Mouse (Mus musculus): ENCODE results near the gene Afmid. TPM values are rescaled to one million over a fixed set of nuclear protein-coding genes. Genes with fewer than 3 reads are reported as not detected.
A peak's percentile ranks its signal among the peaks of the same experiment; 100 is the strongest.

Gene Afmid
- polyA plus RNA-seq, 1 experiment from 2014 or later: 6.9 TPM

GRCm38 (mm10) chr11:117843434-117843833 is 17.7 kb downstream of the Afmid start:
- no peaks in the 10 kb centered on the region for H3K27me3 ChIP-seq
- H3K27ac ChIP-seq (replicated peaks): no peak overlapping the region
- H3K4me2 ChIP-seq: no peak overlapping the region
- 85% methylated on average over 2 of the region's 2 CpGs for WGBS
- no peak overlapping the region for H3K9ac ChIP-seq
- H3K4me1 ChIP-seq (replicated peaks): peaks cover 7% of the 10 kb centered on the region
- H3K36me3 ChIP-seq: no peaks in the 10 kb centered on the region
- no peak overlapping the region for H3K4me3 ChIP-seq
- ATAC-seq (ENCODE audit: low FRiP score, low read depth): no peak
- H3K9me3 ChIP-seq: no peaks in the 10 kb centered on the region

GRCm38 (mm10) chr11:117844997-117845396 is 19.3 kb downstream of the Afmid start:
- H3K27ac ChIP-seq (replicated peaks): no peak overlapping the region
- no peak overlapping the region for H3K4me3 ChIP-seq
- no peaks in the 10 kb centered on the region for H3K27me3 ChIP-seq
- H3K9me3 ChIP-seq: no peaks in the 10 kb centered on the region
- peaks cover 18% of the 10 kb centered on the region for H3K4me1 ChIP-seq (replicated peaks)
- WGBS: 88% methylated on average over 2 of the region's 2 CpGs
- ATAC-seq (ENCODE audit: low FRiP score, low read depth): no peak
- no peak overlapping the region for H3K9ac ChIP-seq
- no peaks in the 10 kb centered on the region for H3K36me3 ChIP-seq
- H3K4me2 ChIP-seq: no peak overlapping the region

GRCm38 (mm10) chr11:117845651-117846050 is 19.9 kb downstream of the Afmid start:
- Histone ChIP-seq H3K4me3 (no peak overlapping the region), H3K4me2 (no peak overlapping the region), H3K9me3 (no peaks in the 10 kb centered on the region), H3K9ac (no peak overlapping the region), H3K36me3 (no peaks in the 10 kb centered on the region), H3K4me1 (replicated peaks) (peaks cover 18% of the 10 kb centered on the region), H3K27me3 (no peaks in the 10 kb centered on the region), H3K27ac (replicated peaks) (no peak overlapping the region)
- ATAC-seq (ENCODE audit: low FRiP score, low read depth): no peak
- WGBS: 83% methylated on average over 2 of the region's 2 CpGs

- H3K4me3 ChIP-seq: no peak overlapping the region
- no peaks in the 10 kb centered on the region for H3K9me3 ChIP-seq
- H3K4me1 ChIP-seq (replicated peaks): peaks cover 18% of the 10 kb centered on the region
- H3K4me2 ChIP-seq: no peak overlapping the region
- H3K27ac ChIP-seq (replicated peaks): no peak overlapping the region
- WGBS: 49% methylated on average over 5 of the region's 5 CpGs
- no peak for ATAC-seq (ENCODE audit: low FRiP score, low read depth)
- no peaks in the 10 kb centered on the region for H3K36me3 ChIP-seq
- no peak overlapping the region for H3K9ac ChIP-seq
- H3K27me3 ChIP-seq: no peaks in the 10 kb centered on the region
Measured at GRCm38 (mm10) chr11:117846640-117847039, 20.9 kb downstream of the Afmid start.

DNA sequence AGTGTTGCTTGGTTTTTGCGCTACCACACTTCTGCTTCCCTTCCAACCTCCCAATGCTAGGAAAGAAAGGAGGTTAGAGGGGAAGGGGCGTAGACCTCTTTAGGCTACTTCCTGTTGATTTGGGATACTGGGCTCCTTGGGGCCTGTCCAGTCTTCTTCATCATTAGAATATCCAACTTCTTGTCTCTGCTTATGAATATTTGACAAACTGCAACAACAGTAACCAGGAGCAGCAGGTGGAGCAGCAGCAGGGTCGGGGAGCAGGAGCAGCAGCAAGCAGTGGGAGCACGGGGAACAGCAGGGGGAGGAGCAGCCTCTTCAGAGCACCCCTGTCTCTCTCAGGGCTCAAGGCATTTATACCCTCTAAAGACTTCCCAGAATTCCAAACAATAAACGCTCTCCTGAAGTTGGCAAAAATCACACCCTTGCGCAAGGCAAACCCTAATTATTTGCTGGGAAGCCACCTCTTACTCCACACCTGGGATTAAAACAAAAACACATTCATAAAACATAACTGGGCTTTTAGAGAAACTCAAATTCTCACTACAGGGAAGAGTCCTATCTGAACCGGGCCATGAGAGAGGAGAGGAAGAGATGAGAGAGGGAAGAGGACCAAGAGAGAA is 22.0 kb downstream of the Afmid start:
- peak overlapping the region; percentile 87 for H3K9ac ChIP-seq
- peak overlapping the region; percentile 98 for H3K27ac ChIP-seq (replicated peaks)
- no peak overlapping the region for H3K4me3 ChIP-seq
- no peaks in the 10 kb centered on the region for H3K9me3 ChIP-seq
- H3K27me3 ChIP-seq: no peaks in the 10 kb centered on the region
- 83% methylated on average over 7 of the region's 7 CpGs for WGBS
- peak overlapping the region; percentile 79 for H3K4me2 ChIP-seq
- H3K36me3 ChIP-seq: no peaks in the 10 kb centered on the region
- peaks cover 18% of the 10 kb centered on the region for H3K4me1 ChIP-seq (replicated peaks)
- ATAC-seq (ENCODE audit: low FRiP score, low read depth): no peak

DNA sequence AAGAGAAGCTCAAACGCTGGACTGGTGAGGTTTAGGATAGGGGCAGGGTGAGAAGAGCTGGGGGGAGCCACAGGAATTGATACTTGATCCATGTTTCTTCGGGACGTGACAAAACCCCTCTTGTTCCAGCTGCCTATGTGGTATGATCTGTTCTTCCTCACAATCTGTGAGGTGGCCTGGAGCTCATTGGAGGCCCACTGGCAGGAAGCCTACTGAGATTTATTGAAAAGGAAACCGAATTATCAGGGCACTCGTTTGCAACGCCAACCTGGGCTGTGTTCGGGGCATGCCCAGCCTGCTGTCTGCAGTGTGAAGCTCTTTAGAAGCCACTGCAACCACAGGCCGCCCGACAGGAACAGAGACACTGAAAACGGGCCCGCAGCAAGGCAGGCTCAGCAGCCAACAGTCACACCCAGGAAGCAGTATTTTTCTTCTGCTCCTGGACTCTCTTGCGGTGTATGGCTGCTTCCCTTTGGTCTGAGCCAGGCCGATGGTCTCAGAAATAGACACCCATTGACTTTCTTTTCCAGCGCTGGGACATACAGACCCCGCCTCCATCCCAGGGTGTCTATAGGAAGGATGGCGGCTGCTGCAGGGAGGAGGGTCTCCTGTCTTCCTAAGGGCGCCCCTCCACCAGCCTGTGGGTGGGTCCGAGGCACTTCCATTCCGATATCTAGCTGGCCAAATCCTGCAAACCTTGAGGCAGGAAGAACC is 22.7 kb downstream of the Afmid start:
- Histone ChIP-seq H3K27ac (replicated peaks) (peak overlapping the region; percentile 98), H3K4me1 (replicated peaks) (peaks cover 18% of the 10 kb centered on the region), H3K4me2 (peak overlapping the region; percentile 79), H3K9me3 (no peaks in the 10 kb centered on the region), H3K36me3 (no peaks in the 10 kb centered on the region), H3K9ac (peak overlapping the region; percentile 87), H3K4me3 (peak overlapping the region; percentile 78), H3K27me3 (no peaks in the 10 kb centered on the region)
- peak; percentile 90 for ATAC-seq (ENCODE audit: low FRiP score, low read depth)
- 13% methylated on average over 19 of the region's 19 CpGs for WGBS

DNA sequence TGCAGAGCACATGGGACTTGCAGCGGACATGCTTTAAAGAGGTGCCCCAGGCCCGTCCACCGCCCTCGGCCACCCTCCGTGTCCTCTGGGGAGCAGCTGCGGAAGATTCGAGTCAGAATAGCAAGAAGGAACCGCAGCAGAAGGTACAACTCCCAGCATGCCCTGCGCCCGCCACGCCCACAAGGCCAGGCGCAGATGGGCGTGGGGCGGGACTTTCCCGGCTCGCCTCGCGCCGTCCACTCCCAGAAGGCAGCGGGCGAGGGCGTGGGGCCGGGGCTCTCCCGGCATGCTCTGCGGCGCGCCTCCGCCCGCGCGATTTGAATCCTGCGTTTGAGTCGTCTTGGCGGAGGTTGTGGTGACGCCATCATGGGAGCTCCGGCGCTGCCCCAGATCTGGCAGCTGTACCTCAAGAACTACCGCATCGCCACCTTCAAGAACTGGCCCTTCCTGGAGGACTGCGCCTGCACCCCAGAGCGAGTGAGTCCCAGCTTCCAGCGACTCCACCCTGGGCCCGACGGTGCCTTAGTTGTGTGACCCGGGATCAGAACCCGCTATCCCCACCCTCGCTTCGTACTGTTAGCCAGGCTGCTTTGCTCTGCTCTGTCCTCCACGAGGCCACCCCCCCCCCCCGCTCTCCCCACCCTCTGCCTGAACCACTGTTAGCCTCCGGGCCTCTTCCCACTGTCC is 23.4 kb downstream of the Afmid start, which contains the start of gene Birc5:
Birc5 (plus strand) TSS at position 267 of the 687 bp plus-strand sequence.
- no peaks in the 10 kb centered on the region for H3K27me3 ChIP-seq
- H3K4me2 ChIP-seq: peak within 1 kb of the TSS; percentile 79
- H3K9me3 ChIP-seq: no peaks in the 10 kb centered on the region
- H3K4me1 ChIP-seq (replicated peaks): peaks cover 18% of the 10 kb centered on the region
- H3K36me3 ChIP-seq: no peaks in the 10 kb centered on the region
- peak within 1 kb of the TSS; percentile 78 for H3K4me3 ChIP-seq
- peak within 1 kb of the TSS; percentile 98 for H3K27ac ChIP-seq (replicated peaks)
- peak; percentile 95 for ATAC-seq (ENCODE audit: low FRiP score, low read depth)
- H3K9ac ChIP-seq: peak within 1 kb of the TSS; percentile 87
- under 1% methylated on average over 51 of the region's 51 CpGs for WGBS

DNA sequence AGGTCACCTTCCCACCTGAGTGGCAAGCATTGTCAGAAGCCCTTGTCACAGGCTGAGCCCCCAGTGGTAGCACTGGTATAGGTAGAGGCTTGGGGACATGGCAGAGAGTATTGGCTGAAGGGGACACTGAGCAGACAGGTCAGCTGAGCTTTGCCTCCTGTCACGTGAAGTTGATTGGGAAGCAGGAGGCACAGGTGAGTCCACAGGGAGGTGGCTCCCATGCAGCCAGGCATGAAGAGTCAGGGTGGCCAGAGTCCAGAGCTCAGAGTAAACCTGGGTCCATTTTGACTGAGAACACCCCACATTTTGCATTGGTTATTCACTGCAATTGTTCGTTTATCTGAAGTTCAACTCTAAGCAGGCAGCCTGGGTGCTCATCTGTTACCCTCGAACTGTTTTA is 27.2 kb downstream of the Afmid start:
- H3K27ac ChIP-seq (replicated peaks): no peak overlapping the region
- no peaks in the 10 kb centered on the region for H3K36me3 ChIP-seq
- no peak overlapping the region for H3K9ac ChIP-seq
- H3K4me2 ChIP-seq: no peak overlapping the region
- no peaks in the 10 kb centered on the region for H3K9me3 ChIP-seq
- ATAC-seq (ENCODE audit: low FRiP score, low read depth): no peak
- H3K4me1 ChIP-seq (replicated peaks): peaks cover 16% of the 10 kb centered on the region
- H3K4me3 ChIP-seq: no peak overlapping the region
- no peaks in the 10 kb centered on the region for H3K27me3 ChIP-seq
- 94% methylated on average over 3 of the region's 3 CpGs for WGBS

DNA sequence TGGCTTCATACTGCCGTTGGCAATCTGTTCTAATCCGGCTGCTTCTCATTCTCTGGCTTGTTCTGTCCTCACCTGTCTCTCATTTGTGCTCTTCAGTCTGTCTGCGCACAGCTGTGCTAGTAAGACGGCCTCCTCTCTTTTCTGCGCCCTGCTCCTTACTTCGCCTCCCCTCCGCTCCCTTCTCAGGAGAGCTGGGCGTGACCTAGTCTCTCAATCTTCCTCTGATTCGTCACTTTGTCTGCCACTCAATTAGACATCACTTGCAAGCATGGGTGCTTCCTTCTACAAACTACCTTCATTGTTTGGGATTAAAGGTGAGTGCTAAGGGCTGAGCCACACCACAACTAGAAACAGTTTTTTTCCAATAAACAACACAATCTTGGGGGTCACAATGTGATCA is 28.5 kb downstream of the Afmid start:
- no peaks in the 10 kb centered on the region for H3K9me3 ChIP-seq
- H3K4me3 ChIP-seq: no peak overlapping the region
- ATAC-seq (ENCODE audit: low FRiP score, low read depth): no peak
- H3K4me2 ChIP-seq: no peak overlapping the region
- H3K27me3 ChIP-seq: peaks cover 3% of the 10 kb centered on the region; the same call in 1 of the 2 replicates
- peaks cover 8% of the 10 kb centered on the region for H3K4me1 ChIP-seq (replicated peaks)
- no peak overlapping the region for H3K9ac ChIP-seq
- H3K36me3 ChIP-seq: no peaks in the 10 kb centered on the region
- H3K27ac ChIP-seq (replicated peaks): no peak overlapping the region
- WGBS: 94% methylated on average over 9 of the region's 9 CpGs

GRCm38 (mm10) chr11:117855360-117855759 is 29.6 kb downstream of the Afmid start:
- Histone ChIP-seq H3K27me3 (peaks cover 12% of the 10 kb centered on the region), H3K27ac (replicated peaks) (no peak overlapping the region), H3K4me3 (no peak overlapping the region), H3K4me1 (replicated peaks) (peaks cover 4% of the 10 kb centered on the region; the same call in 1 of the 2 replicates), H3K9me3 (no peaks in the 10 kb centered on the region), H3K36me3 (no peaks in the 10 kb centered on the region), H3K4me2 (no peak overlapping the region), H3K9ac (no peak overlapping the region)
- no peak for ATAC-seq (ENCODE audit: low FRiP score, low read depth)
- 93% methylated on average over 5 of the region's 5 CpGs for WGBS

- Histone ChIP-seq H3K9ac (no peak overlapping the region), H3K4me1 (replicated peaks) (peaks cover 8% of the 10 kb centered on the region; the same call in 1 of the 2 replicates), H3K9me3 (no peaks in the 10 kb centered on the region), H3K27ac (replicated peaks) (no peak overlapping the region), H3K36me3 (no peaks in the 10 kb centered on the region), H3K27me3 (peaks cover 18% of the 10 kb centered on the region), H3K4me3 (no peak overlapping the region), H3K4me2 (no peak overlapping the region)
- WGBS: 85% methylated on average over 1 of the region's 1 CpGs
- ATAC-seq (ENCODE audit: low FRiP score, low read depth): no peak
Measured at GRCm38 (mm10) chr11:117855975-117856374, 30.3 kb downstream of the Afmid start.

GRCm38 (mm10) chr11:117857462-117857861 is 31.7 kb downstream of the Afmid start:
- no peak overlapping the region for H3K27ac ChIP-seq (replicated peaks)
- no peak overlapping the region for H3K4me3 ChIP-seq
- WGBS: 96% methylated on average over 10 of the region's 10 CpGs
- H3K36me3 ChIP-seq: no peaks in the 10 kb centered on the region
- H3K9me3 ChIP-seq: no peaks in the 10 kb centered on the region
- H3K9ac ChIP-seq: no peak overlapping the region
- peaks cover 8% of the 10 kb centered on the region; the same call in 1 of the 2 replicates for H3K4me1 ChIP-seq (replicated peaks)
- ATAC-seq (ENCODE audit: low FRiP score, low read depth): no peak
- peaks cover 26% of the 10 kb centered on the region for H3K27me3 ChIP-seq
- no peak overlapping the region for H3K4me2 ChIP-seq
